Mouse (Mus musculus) kidney, postnatal 4 days (tissue): ENCODE data around the gene Tbc1d17.
A peak's percentile ranks its signal among the peaks of the same experiment; 100 is the strongest.

Experiments used
- DNase-seq, 2 experiments: peaks; one replicate each; pipeline ENCODE4 v3.0.0; 2021; ENCODE audit warnings: mixed read lengths in 2 of 2

Tbc1d17 gene

DNA sequence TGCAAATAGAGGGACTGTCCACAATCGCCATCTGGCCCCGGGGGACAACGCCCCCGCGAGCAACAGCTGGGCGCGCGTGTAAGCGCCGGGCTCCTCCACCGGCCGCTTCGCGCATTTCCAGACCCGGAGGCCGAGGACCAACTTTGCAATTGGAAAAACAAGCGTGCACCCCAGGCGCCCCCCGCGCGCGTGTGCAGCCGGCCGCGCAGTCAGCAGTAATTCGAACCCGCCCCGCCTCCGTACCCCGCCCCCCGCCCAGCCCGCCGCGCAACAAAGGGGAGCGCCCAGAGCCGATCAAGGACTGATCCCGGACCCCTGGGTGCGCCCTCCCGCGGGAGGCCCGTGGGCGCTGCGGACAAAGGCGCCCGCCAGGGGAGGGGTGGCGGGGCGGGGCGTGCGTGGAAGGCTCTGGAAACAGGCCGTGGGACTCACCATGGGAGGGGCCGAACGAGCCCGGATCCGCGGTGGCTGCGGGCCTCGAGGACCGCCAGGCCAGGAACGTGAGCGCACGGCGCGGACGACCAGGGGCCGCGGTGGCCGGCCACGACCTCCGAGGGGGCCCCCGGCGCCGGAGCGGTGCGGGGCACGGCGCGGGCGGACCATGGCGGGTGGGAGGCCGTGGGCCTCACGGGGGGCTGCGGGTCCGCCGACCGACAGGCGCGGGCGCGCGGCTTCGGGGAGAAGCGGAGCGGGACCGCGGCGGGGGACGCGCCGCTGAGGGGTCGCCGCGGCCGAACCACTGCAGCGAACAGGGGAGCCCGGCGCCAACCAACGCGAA lies 20.2 kb upstream of the Tbc1d17 start:
- peak; percentile 81 to 89 for DNase-seq

DNA sequence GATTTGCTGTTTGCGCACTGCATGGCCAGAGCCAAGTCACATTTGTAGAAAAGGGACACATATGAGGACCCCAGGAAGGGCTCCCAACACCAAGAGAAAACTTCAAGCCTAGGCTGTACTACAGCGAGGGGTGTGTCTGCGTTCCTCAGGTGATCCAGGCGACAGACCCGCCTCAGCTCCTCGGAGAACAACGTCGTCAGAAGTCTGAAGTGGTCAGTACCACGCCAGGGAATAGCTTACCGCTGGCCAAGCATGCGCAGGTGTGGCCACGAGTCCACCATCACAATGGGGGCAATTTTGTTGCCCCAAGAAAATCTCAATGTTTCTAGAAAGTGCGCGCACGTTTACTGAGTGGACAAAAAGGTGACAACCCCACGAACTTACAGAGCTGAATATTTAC lies 19.6 kb upstream of the Tbc1d17 start:
- peak; percentile 43 to 67 for DNase-seq

DNA sequence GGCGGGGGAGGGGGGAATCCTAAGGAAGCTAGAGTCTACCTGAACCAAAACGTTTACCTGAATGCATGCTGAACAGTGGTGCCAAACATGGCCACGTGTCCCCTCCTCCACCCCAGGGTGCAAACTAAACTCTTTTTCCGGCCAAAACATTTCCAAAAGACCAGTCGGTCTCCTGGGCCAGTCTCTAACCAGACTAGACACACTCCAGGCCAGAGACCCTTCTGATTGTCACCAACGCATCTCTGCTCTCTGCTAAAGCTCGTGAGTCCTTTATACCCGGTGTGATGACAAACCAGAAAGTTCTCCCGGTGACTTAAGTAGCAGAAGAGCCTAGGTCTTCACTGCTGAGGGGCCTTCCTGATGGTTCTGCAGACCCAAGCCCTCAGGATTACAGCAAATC lies 18.9 kb upstream of the Tbc1d17 start:
- no peak for DNase-seq

DNA sequence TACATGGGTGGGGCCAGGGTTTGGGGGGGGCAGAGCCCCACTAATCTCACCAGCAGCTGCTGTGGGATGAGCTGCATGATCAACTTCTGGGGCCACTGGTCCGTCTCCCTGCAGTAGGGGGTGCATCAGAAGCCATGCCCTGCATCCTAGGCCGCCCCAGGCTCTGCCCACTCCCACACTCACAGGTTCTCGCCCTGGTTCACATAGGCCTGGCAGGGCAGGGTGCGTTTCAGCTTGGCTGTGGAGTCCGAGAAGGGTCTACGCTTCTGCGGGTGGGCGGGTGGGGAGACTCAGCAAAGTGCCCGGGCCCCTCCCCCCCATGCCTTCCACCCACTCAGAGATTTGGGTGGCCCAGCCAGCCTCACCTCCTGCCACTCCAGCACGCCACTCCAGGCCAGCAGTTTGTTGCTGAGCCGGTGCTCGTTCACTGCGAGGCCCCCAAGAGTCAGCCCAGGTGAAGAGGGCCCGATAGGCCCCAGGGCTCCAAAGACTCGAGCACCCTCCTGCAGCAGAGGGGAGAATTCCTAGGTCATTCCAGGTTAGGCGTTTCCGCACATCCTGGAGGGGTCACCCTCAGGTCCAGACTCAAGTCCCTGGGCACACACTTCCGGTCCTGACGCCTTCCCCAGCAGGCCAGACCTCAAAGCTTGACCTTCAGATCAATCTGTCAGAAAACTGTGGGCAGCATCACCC lies 18.3 kb upstream of the Tbc1d17 start:
- DNase-seq: peak in 1 of 2 experiments; percentile 33

DNA sequence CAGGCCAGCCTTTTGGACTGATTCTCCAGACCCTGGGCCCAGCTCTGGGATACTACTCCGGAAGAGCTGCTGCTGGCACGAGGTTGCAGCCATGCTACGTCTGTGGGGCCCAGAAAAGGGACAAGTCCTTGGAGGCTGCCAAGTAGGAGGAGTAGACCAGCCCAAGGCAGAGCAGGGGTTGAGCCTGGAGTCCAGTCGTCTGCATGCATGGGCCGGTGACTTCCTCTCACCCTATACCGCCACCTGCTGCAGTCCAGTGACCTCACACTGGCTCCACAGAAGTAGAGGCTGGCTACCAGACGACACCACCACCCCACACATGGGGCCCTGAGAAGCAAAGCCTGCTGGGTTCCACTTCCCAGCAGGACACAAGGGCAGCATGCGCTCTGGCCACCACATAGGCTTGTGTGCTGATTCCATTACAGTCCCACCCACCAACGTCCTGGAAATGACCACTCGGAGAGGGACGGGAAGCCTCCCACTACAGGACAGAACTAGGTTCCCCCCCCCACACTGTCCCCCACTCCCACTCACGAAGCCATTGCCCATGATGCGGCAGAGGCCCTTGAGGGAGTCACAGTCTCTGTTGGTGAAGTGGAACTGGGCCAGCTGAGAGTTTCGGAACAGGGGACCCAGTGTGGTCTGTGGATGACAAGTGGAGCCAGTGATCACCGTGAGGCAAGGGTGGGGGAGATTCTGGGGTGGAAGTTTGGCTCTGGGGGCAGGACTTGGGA lies 17.6 kb upstream of the Tbc1d17 start:
- DNase-seq: peak; percentile 72 to 82

- DNase-seq: peak in 1 of 2 experiments; percentile 46
Observed at GRCm38 (mm10) chr7:44864595-44865542, 16.0 kb upstream of the Tbc1d17 start.

DNA sequence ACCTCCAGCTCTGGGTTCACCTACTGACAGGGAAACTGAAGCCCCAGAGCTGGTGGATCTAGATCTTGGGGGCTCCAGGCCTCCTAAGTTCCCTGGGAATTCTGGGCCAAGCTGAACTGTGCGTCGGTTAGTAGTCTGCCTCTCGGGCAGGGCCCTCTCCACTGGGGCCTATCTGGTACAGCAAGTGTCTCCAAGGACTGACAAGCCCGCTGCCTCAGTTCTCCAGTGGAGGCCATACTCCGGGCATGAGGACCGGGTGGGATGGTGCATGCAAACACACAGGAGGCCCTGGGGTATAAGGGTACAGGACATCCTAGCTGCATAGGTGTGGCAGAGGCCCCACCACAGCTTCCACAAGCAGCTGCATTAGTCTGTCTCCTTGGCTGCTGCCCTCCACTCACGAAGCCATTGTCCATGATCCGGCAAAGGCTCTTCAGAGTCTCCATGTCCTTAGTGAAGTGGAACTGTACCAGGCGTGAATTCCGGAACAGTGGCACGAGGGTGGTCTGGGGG lies 15.2 kb upstream of the Tbc1d17 start:
- DNase-seq: no peak

DNA sequence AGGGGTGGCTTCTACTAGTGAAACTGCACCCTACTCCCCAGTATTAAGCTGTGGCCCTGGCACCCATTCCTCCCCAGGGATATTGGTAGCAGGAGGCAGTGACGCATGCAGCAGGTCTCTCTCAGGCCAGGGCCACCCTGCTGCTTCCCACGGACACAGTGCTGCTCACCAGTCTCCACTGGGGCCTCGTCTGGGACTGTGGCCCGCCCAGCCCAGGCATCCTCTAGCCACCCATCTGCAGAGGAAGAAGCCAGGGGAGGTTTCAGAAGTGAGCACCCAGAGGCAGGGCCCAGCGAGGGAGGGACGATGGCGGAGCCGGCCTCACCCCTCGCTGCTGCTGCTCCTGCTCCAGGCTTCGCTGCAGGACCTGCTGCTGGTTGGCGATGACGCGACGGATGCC lies 14.3 kb upstream of the Tbc1d17 start:
- no peak for DNase-seq

GRCm38 (mm10) chr7:44862434-44862833 lies 13.6 kb upstream of the Tbc1d17 start:
- no peak for DNase-seq

- DNase-seq: no peak
Observed at GRCm38 (mm10) chr7:44861429-44861816, 12.5 kb upstream of the Tbc1d17 start.

DNA sequence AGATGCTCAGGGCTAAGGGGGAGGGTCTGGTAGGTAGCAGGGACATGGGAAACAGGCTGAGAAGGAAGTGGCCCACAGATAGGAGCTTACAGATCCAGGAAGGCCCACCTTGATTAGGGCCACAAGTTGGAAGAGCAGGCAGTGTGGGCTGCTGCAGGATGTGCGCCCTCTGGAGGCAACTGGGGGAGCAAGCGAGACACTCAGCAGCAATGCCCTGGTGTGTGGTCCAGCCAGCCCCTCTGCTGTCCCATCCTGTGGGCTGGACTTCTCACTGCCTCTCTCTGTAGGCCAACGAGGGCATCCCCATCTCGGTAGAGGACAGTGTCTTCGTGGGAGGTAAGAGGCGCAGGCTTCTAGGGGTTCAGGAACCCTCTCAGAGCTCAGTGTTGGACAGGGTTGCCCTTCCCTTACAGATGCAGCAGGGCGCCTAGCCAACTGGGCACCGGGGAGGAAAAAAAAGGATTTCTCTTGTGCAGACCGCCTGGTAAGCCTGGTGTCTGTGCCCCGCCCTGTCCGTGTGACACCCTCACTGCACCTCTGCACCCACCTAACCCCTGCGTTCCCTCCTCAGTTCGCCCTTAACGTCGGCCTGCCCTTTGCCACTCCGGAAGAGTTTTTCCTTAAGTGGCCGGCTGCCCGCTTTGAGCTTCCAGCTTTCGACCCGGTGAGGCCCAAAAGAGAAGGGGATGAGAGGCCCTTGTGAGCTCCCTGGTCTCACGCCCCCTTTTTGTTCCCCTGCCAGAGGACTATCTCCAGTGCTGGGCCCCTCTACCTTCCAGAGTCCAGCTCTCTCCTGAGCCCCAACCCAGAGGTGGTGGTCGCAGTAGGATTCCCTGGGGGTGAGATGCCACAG lies 11.9 kb upstream of the Tbc1d17 start:
- peak; percentile 89 to 91 for DNase-seq

DNA sequence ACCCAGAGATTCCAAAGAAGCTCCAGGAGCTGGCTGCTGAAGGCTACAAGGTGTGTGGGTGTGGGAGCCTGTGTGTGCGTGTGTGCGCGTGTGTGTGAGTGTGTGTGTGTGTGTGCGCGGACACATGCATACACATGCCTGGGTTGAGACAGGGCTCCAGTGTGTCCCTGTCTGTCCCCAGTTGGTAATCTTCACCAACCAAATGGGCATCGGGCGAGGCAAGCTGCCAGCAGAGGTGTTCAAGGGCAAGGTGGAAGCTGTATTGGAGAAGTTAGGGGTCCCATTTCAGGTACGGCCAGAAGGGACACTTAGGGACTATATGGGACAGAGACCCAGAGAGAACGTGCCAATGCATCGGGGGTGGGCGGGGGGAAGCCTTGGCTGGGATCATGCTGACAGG lies 11.0 kb upstream of the Tbc1d17 start:
- no peak for DNase-seq

- DNase-seq: peak; percentile 56 to 62
Observed at GRCm38 (mm10) chr7:44857905-44858304, 9.0 kb upstream of the Tbc1d17 start.

DNA sequence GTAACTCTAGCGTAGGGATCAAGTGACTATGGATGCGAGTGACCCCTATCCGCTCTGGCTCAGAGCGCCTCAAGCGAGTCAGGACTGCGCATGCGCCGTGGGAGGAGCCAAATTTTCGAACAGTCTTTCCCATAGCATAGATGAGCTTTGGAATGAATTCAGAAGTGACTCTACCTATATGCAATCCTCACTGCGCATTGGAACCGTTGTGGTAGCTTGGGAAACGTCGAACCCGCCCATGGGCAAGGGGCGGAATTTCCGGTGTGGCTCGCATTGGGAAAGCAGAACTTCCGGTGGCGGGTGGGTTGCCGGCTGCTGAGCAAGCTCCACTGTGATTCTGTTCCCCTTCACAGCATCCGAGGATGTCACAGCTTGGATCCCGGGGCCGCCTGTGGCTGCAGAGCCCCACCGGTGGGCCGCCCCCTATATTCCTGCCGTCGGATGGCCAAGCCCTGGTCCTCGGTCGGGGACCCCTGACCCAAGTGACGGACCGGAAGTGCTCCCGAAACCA lies 8.2 kb upstream of the Tbc1d17 start, which contains the start of gene Pnkp:
Gene Pnkp (plus strand): TSS at position 98 of the 511 bp plus-strand sequence.
- DNase-seq: peak; percentile 87 to 92

- DNase-seq: no peak
Observed at GRCm38 (mm10) chr7:44856265-44856916, 7.5 kb upstream of the Tbc1d17 start.

DNA sequence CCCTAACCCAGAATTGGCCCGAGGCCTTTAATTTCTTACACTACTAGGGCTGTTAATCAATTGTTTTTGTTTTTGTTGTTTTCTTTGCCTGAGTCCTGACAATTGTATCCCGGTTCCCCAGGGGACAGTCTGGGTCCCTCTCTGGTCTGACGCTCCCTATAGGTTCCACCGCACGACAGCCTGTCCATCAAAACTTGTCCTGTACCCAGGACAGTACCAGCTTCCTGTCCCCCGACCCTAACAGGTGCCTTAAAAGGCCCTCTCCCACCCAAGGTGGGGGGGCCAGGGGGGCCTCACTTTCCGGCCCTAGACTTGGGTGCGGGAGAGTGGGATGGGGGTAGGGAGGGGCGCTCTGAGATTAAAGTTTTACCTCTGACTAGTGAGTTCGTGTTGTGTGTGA lies 6.2 kb upstream of the Tbc1d17 start:
- no peak for DNase-seq

DNA sequence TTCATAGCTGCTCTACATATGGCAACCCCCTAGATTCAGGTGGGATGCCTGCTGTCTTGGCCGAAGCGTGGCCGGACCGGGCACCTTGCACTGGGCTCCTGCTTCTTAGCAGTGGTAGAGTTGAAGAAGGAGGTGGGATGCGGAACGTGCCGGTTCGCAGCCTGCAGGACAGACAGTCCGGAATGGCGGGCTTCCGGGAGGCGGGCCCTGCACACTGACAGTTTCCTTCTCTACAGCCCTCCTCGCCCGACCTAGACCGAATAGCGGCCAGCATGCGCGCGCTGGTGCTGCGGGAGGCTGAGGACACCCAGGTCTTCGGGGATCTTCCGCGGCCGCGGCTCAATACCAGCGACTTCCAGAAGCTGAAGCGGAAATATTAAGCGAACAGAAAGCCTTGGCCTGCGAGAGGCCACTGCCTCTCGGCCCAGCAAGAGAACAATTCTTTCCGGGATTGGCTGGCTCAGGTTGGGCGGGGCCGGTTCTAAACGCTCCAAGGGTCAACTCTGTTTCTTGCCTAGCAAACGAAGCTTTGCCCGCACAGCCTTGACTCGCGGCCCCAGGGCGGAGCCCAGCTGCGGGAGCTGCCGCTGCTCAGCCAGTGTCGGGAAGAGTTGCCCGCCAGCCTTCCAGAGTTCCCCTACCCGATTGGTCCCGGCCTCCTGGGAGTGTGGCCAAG lies 5.6 kb upstream of the Tbc1d17 start:
- peak; percentile 89 to 94 for DNase-seq

DNA sequence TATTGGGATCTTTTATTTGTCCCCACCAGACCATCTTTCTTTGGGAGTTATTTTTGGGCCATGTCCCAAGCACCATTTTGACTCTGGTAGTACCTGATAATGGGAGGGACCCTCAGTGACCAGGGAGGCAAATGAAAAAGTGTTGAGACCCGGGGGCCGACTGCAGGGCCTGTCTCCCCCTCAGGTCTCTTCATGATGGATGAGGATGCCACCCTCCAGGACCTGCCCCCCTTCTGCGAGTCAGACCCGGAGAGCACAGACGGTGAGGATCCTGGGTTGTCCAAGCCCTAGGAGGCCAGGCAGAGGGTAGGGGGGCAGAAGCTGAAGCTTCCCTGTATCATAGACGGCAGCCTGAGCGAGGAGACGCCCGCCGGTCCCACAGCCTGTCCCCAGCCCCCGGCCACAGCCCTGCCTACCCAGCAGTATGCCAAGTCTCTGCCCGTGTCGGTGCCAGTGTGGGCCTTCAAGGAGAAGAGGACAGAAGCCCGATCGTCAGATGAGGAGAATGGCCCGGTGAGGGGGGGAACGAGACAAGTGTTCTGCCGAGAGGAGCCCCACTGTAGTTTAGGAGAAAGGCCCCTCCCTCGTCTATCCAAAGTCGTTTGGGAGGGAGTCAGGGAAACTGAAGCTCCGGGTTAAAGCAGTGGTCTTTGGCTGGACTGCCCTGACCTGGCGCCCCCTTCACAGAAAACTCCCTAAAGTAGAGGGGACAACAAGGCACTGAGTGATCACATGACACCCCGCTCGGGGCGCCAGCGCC lies 4.9 kb upstream of the Tbc1d17 start:
- peak in 1 of 2 experiments; percentile 47 for DNase-seq

GRCm38 (mm10) chr7:44853065-44853464 lies 4.2 kb upstream of the Tbc1d17 start:
- no peak for DNase-seq
